ENCODE assay signal across 23 mouse cellular contexts in the genomic region with DNA sequence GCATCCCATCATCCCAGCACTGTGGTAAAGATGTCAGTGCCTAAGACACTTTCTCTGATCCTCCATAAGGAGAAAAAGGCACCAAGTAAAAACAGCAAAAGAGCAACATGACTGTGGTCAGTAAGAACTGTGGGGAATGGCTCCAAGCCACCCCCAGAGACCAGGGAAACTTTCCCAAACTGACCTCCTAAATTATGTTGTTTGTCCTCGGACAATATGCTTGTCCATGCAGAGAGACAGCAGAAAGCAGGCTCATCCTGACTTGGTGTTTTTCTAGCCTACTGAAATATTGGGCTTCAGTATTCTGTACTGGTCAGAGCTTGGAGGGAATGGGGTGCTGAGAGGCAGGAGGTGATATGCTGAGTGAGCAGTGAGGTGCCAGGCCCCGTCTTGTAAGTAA.
DNase-seq lines count a peak whose midpoint lies in the region; ATAC-seq lines count a peak whose summit lies in the region.
"Had no signal": no experiment of that assay in that cellular context is flagged by ENCODE, and none has a peak within 500 bp of the region (broad histone marks: within the 10 kb centered on the region; RNA-seq: fewer than 3 reads in every experiment).

No protein-coding gene starts in this region.

- H3K9ac ChIP-seq in neural tube, embryonic 15.5 days (replicated peaks): no peak overlapping the region
- H3K9ac ChIP-seq: forebrain, postnatal 0 days; heart, embryonic 13.5 days; hindbrain, embryonic 14.5 days; limb, embryonic 13.5 days; liver, embryonic 12.5 days; midbrain, embryonic 12.5 days; stomach, embryonic 15.5 days had no signal

- no peak overlapping the region for H3K4me2 ChIP-seq in neural tube, embryonic 15.5 days
- H3K4me2 ChIP-seq: heart, embryonic 13.5 days; hindbrain, embryonic 14.5 days; limb, embryonic 13.5 days; liver, embryonic 12.5 days; midbrain, embryonic 12.5 days; stomach, embryonic 15.5 days had no signal

- no peaks in the 10 kb centered on the region for H3K36me3 ChIP-seq in neural tube, embryonic 15.5 days
- H3K36me3 ChIP-seq: embryonic facial prominence, embryonic 10.5 days; heart, embryonic 13.5 days; limb, embryonic 13.5 days; liver, embryonic 12.5 days; midbrain, embryonic 12.5 days; stomach, embryonic 15.5 days had no signal

- peak; percentile 9 to 12 for DNase-seq in heart, adult 18-20 months
- no peak for DNase-seq in heart, postnatal 36 days
- DNase-seq in left cerebral cortex, postnatal 4 days: peak; percentile 10
- no peak for DNase-seq in left cerebral cortex, postnatal 10 days (ENCODE audit: extremely low spot score in 1 of 2, low spot score in 2 of 2)
- DNase-seq in cerebellum, adult 9-11 months: peak; percentile 94
- DNase-seq in lung, postnatal 14 days: no peak
- no peak for DNase-seq in gastrocnemius, postnatal 4 days (ENCODE audit: low spot score in 2 of 2)
- DNase-seq: lung, adult 18-20 months; lung, postnatal 10 days; right cerebral cortex, adult 18-20 months; thymus, adult 18-20 months; thymus, postnatal 4 days had no signal

- no peaks in the 10 kb centered on the region for H3K27me3 ChIP-seq in neural tube, embryonic 15.5 days (replicated peaks)
- H3K27me3 ChIP-seq: heart, embryonic 13.5 days; limb, embryonic 13.5 days; liver, embryonic 12.5 days; midbrain, embryonic 12.5 days; stomach, embryonic 15.5 days had no signal

- intact Hi-C loops in heart, postnatal 36 days (cut with DNase I): no loop called here
- intact Hi-C loops in left cerebral cortex, postnatal 4 days (cut with DNase I): no loop called here
- intact Hi-C loops in left cerebral cortex, postnatal 10 days (cut with DNase I): no loop called here

- WGBS in neural tube, embryonic 15.5 days: 68% methylated on average over 2 of the region's 2 CpGs

- no peak overlapping the region for H3K27ac ChIP-seq in neural tube, embryonic 15.5 days (replicated peaks)
- H3K27ac ChIP-seq: embryonic facial prominence, embryonic 10.5 days; heart, adult 2 months; heart, embryonic 13.5 days; hindbrain, embryonic 14.5 days; limb, embryonic 13.5 days; liver, embryonic 12.5 days; midbrain, embryonic 12.5 days; stomach, embryonic 15.5 days had no signal

- H3K9me3 ChIP-seq in neural tube, embryonic 15.5 days (replicated peaks): no peaks in the 10 kb centered on the region
- H3K9me3 ChIP-seq: embryonic facial prominence, embryonic 10.5 days; heart, embryonic 13.5 days; limb, embryonic 13.5 days; liver, embryonic 12.5 days; midbrain, embryonic 12.5 days; stomach, embryonic 15.5 days had no signal

- ATAC-seq in neural tube, embryonic 15.5 days (ENCODE audit: low FRiP score): peak; percentile 26; the same call in 1 of the 2 replicates
- ATAC-seq: intestine, embryonic 16.5 days; liver, embryonic 12.5 days had no signal

- H3K4me3 ChIP-seq in neural tube, embryonic 15.5 days (replicated peaks): no peak overlapping the region
- H3K4me3 ChIP-seq: embryonic facial prominence, embryonic 10.5 days; heart, adult 2 months; heart, embryonic 13.5 days; limb, embryonic 13.5 days; liver, embryonic 12.5 days; midbrain, embryonic 12.5 days; stomach, embryonic 15.5 days had no signal

- H3K4me1 ChIP-seq in neural tube, embryonic 15.5 days: no peaks in the 10 kb centered on the region
- H3K4me1 ChIP-seq: embryonic facial prominence, embryonic 10.5 days; heart, embryonic 13.5 days; limb, embryonic 13.5 days; liver, embryonic 12.5 days; midbrain, embryonic 12.5 days; stomach, embryonic 15.5 days had no signal

Comparison
In these comparisons a context has a peak if more than half of its experiments do, and no peak if none do; other contexts are left out.
1. DNase-seq: peak in heart, adult 18-20 months (2 of 2), left cerebral cortex, postnatal 4 days (single experiment) and cerebellum, adult 9-11 months (single experiment); none in heart, postnatal 36 days (0 of 2), left cerebral cortex, postnatal 10 days (0 of 2), lung, postnatal 14 days (single experiment) and gastrocnemius, postnatal 4 days (0 of 2).